Mouse (Mus musculus): ENCODE results near the gene Arhgap21.

Gene Arhgap21

GRCm38 (mm10) chr2:20896446-20896845, 72.2 kb downstream of the Arhgap21 start:
- DNase-seq (ENCODE audit: low read depth, low spot score), result no peak

GRCm38 (mm10) chr2:20894100-20894690, 74.5 kb downstream of the Arhgap21 start:
- DNase-seq (ENCODE audit: low read depth, low spot score), result peak; percentile 82

GRCm38 (mm10) chr2:20888751-20889150, 79.9 kb downstream of the Arhgap21 start:
- no peak for DNase-seq (ENCODE audit: low read depth, low spot score)

- no peak for DNase-seq (ENCODE audit: low read depth, low spot score)
Measured at GRCm38 (mm10) chr2:20883288-20883687, 85.4 kb downstream of the Arhgap21 start.

- peak; percentile 11 for DNase-seq (ENCODE audit: low read depth, low spot score)
Measured at GRCm38 (mm10) chr2:20879877-20880605, 88.6 kb downstream of the Arhgap21 start.

- DNase-seq (ENCODE audit: low read depth, low spot score), result no peak
Measured at GRCm38 (mm10) chr2:20874621-20875020, 94.1 kb downstream of the Arhgap21 start.

- DNase-seq (ENCODE audit: low read depth, low spot score), result no peak
Measured at GRCm38 (mm10) chr2:20869212-20869965, 99.3 kb downstream of the Arhgap21 start.

GRCm38 (mm10) chr2:20868052-20868451, 100.6 kb downstream of the Arhgap21 start:
- DNase-seq (ENCODE audit: low read depth, low spot score), result no peak

- no peak for DNase-seq (ENCODE audit: low read depth, low spot score)
Measured at GRCm38 (mm10) chr2:20865795-20866194, 102.9 kb downstream of the Arhgap21 start.

GRCm38 (mm10) chr2:20864569-20864968, 104.1 kb downstream of the Arhgap21 start:
- no peak for DNase-seq (ENCODE audit: low read depth, low spot score)

- DNase-seq (ENCODE audit: low read depth, low spot score), result peak; percentile 56
Measured at GRCm38 (mm10) chr2:20860756-20861155, 107.9 kb downstream of the Arhgap21 start.

GRCm38 (mm10) chr2:20849346-20849745, 119.3 kb downstream of the Arhgap21 start:
- DNase-seq (ENCODE audit: low read depth, low spot score), result no peak

GRCm38 (mm10) chr2:20831608-20832406, 136.9 kb downstream of the Arhgap21 start:
- no peak for DNase-seq (ENCODE audit: low read depth, low spot score)

- DNase-seq (ENCODE audit: low read depth, low spot score), result no peak
Measured at GRCm38 (mm10) chr2:20830882-20831281, 137.8 kb downstream of the Arhgap21 start.

- no peak for DNase-seq (ENCODE audit: low read depth, low spot score)
Measured at GRCm38 (mm10) chr2:20826258-20826657, 142.4 kb downstream of the Arhgap21 start.

- DNase-seq (ENCODE audit: low read depth, low spot score), result no peak
Measured at GRCm38 (mm10) chr2:20818226-20818625, 150.5 kb downstream of the Arhgap21 start.

GRCm38 (mm10) chr2:20813986-20814385, 154.7 kb downstream of the Arhgap21 start:
- peak; percentile 44 for DNase-seq (ENCODE audit: low read depth, low spot score)

GRCm38 (mm10) chr2:20811506-20811905, 157.2 kb downstream of the Arhgap21 start:
- no peak for DNase-seq (ENCODE audit: low read depth, low spot score)

GRCm38 (mm10) chr2:20801236-20801890, 167.3 kb downstream of the Arhgap21 start:
- DNase-seq (ENCODE audit: low read depth, low spot score), result no peak

All from ES-CJ7 (cell line).